Mouse (Mus musculus): ENCODE data around the gene Sox3. TPM values are rescaled to one million over a fixed set of nuclear protein-coding genes. Genes with fewer than 3 reads are reported as not detected.

Gene Sox3
- total and polyA plus RNA-seq, 3 experiments = not detected

DNA sequence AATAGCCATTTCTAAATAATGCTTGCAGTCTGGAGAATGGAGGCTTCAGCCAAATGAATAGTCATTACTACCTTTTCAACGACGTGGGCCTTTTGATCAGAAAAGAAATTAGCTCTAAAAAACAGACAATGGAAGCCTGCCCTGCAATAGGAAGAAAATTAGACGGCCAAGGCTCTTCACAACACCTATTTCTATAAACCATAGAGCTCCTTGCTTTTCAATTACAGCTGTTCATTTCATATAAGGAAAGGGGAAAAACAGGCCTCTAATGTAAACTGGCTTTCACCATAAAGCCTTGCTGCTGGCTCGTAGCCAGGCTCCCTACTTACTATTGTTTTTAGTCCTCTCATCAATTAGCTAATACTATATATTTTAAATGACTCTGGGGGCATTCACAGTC, 6.3 kb upstream of the Sox3 start:
- H3K79me2 ChIP-seq (replicated peaks; ENCODE audit: control insufficient read depth, extremely low read depth, insufficient read depth, poor library complexity, severe bottlenecking) = no peaks in the 10 kb centered on the region
- H3K36me3 ChIP-seq (replicated peaks in 1 of 2; ENCODE audit: control insufficient read depth in 1 of 2, insufficient read depth in 1 of 2, low read length in 1 of 2) = no peaks in the 10 kb centered on the region
- peaks cover 17% of the 10 kb centered on the region for H3K9me3 ChIP-seq (replicated peaks; ENCODE audit: low read length)
- no peak overlapping the region for H3K27ac ChIP-seq (ENCODE audit: insufficient read depth, low read depth)
- TF ChIP-seq JUN (IDR thresholded peaks at IDR 0.05; ENCODE audit: insufficient read depth, low read depth, low read length) = no peak
- TF ChIP-seq RAD21 (IDR thresholded peaks at IDR 0.05; ENCODE audit: low read depth, low read length) = no peak
- TF ChIP-seq ZNF384 (IDR thresholded peaks at IDR 0.05; ENCODE audit: low read depth, low read length) = no peak
- no peak for TF ChIP-seq MAZ (IDR thresholded peaks at IDR 0.05; ENCODE audit: low read depth, low read length)
- no peak for TF ChIP-seq UBTF (IDR thresholded peaks at IDR 0.05; ENCODE audit: low read depth, low read length)
- TF ChIP-seq JUND (conservative IDR thresholded peaks at IDR 0.05; ENCODE audit: low read depth, low read length) = no peak
- TF ChIP-seq MAX (IDR thresholded peaks at IDR 0.05; ENCODE audit: low read length) = no peak
- DNase-seq (ENCODE audit: extremely low read depth) = no peak
- no peaks in the 10 kb centered on the region for H3K4me1 ChIP-seq (ENCODE audit: control insufficient read depth in 1 of 2, insufficient read depth in 2 of 2)
- dilution Hi-C loops (cut with MboI; ENCODE audit: extremely low pct_ligation_motif_present, extremely low pct_unique_long_range_greater_than_20kb, low sequenced_read_pairs) = no loop called here
- H3K4me2 ChIP-seq (ENCODE audit: insufficient read depth, low read depth, poor library complexity, severe bottlenecking) = no peak overlapping the region
- H3K4me3 ChIP-seq (replicated peaks in 1 of 3; ENCODE audit: low read depth in 2 of 3, low read length in 2 of 3, poor library complexity in 1 of 3) = no peak overlapping the region
- in situ Hi-C loops (cut with MboI; ENCODE audit: low pct_ligation_motif_present, low pct_unique_long_range_greater_than_20kb, low sequenced_read_pairs) = no loop called here
- H3K9ac ChIP-seq (ENCODE audit: insufficient read depth, low read depth) = no peak overlapping the region
- H3K27me3 ChIP-seq (replicated peaks) = no peaks in the 10 kb centered on the region

DNA sequence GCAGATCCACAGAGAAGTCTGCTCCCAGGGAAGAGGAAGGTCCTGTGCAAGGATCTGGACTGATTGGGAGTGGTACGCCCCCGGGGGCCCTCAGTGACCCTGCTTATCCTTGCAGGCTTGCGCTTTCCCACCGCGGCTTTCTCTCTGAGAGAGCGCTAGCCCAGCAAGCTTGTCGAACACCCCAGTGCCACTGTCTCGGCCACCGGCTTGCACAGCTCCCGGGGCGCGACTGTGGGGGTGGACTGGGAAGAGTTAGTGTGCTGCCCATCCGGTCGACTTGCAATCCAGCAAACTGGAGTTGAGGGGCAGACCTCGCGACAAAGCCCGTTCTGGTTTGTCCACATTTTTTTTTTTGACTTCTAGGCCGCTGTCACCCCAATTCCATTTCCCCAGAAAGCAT, 5.4 kb upstream of the Sox3 start:
- H3K4me2 ChIP-seq (ENCODE audit: insufficient read depth, low read depth, poor library complexity, severe bottlenecking) = no peak overlapping the region
- in situ Hi-C loops (cut with MboI; ENCODE audit: low pct_ligation_motif_present, low pct_unique_long_range_greater_than_20kb, low sequenced_read_pairs) = no loop called here

DNA sequence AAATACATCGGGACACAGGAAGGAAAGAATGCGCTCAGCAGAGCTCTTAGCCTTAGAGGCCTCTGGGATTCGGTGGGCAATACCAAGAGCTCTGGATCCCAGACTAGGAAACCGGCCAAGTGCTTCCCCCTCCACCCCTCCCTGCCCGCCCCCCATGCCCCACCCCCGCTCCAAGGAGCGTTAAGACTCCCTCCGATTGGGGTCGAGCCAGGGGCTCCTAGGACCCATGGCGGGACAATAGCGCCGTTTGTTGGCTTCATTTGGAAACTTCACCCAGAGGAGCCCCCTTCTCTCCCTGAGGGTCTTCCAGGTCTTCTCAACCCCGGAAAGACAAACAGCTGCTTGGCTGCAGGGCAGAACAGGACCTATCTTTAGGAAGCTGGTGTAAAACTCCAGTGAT, 3.1 kb upstream of the Sox3 start:
- dilution Hi-C loops (cut with MboI; ENCODE audit: extremely low pct_ligation_motif_present, extremely low pct_unique_long_range_greater_than_20kb, low sequenced_read_pairs) (no loop called here), in situ Hi-C loops (cut with MboI; ENCODE audit: low pct_ligation_motif_present, low pct_unique_long_range_greater_than_20kb, low sequenced_read_pairs) (no loop called here)
- H3K27ac ChIP-seq (ENCODE audit: insufficient read depth, low read depth) = no peak overlapping the region

More for the DNA sequence above, 5.4 kb upstream of the Sox3 start:
- H3K4me3 ChIP-seq (replicated peaks in 1 of 3; ENCODE audit: low read depth in 2 of 3, low read length in 2 of 3, poor library complexity in 1 of 3) = no peak overlapping the region
- no peak overlapping the region for H3K27ac ChIP-seq (ENCODE audit: insufficient read depth, low read depth)
- dilution Hi-C loops (cut with MboI; ENCODE audit: extremely low pct_ligation_motif_present, extremely low pct_unique_long_range_greater_than_20kb, low sequenced_read_pairs) = no loop called here
- H3K4me1 ChIP-seq (ENCODE audit: control insufficient read depth in 1 of 2, insufficient read depth in 2 of 2) = no peaks in the 10 kb centered on the region
- no peaks in the 10 kb centered on the region for H3K36me3 ChIP-seq (replicated peaks in 1 of 2; ENCODE audit: control insufficient read depth in 1 of 2, insufficient read depth in 1 of 2, low read length in 1 of 2)
- peaks cover 23% of the 10 kb centered on the region for H3K9me3 ChIP-seq (replicated peaks; ENCODE audit: low read length)
- H3K79me2 ChIP-seq (replicated peaks; ENCODE audit: control insufficient read depth, extremely low read depth, insufficient read depth, poor library complexity, severe bottlenecking) = no peaks in the 10 kb centered on the region
- TF ChIP-seq SMC3 (IDR thresholded peaks at IDR 0.05; ENCODE audit: low read depth, low read length) (no peak), TBP (conservative IDR thresholded peaks at IDR 0.05; ENCODE audit: low read depth, low read length) (no peak), E2F4 (IDR thresholded peaks at IDR 0.05; ENCODE audit: insufficient replicate concordance, low read depth, low read length) (no peak), ZNF384 (IDR thresholded peaks at IDR 0.05; ENCODE audit: low read depth, low read length) (no peak), USF2 (conservative IDR thresholded peaks at IDR 0.05; ENCODE audit: low read depth, low read length) (no peak), CHD2 (IDR thresholded peaks at IDR 0.05; ENCODE audit: low read length) (no peak), NELFE (IDR thresholded peaks at IDR 0.05; ENCODE audit: low read depth, low read length) (no peak), ELF1 (IDR thresholded peaks at IDR 0.05; ENCODE audit: low read depth, low read length) (no peak), ETS1 (conservative IDR thresholded peaks at IDR 0.05; ENCODE audit: low read depth, low read length) (no peak), KAT2A (IDR thresholded peaks at IDR 0.05; ENCODE audit: insufficient replicate concordance, low read length) (no peak)
- H3K27me3 ChIP-seq (replicated peaks) = no peaks in the 10 kb centered on the region
- no peak overlapping the region for H3K9ac ChIP-seq (ENCODE audit: insufficient read depth, low read depth)
- no peak for DNase-seq (ENCODE audit: extremely low read depth)

More for the DNA sequence above, 3.1 kb upstream of the Sox3 start:
- Histone ChIP-seq H3K27me3 (replicated peaks) (no peaks in the 10 kb centered on the region), H3K36me3 (replicated peaks in 1 of 2; ENCODE audit: control insufficient read depth in 1 of 2, insufficient read depth in 1 of 2, low read length in 1 of 2) (no peaks in the 10 kb centered on the region), H3K9me3 (replicated peaks; ENCODE audit: low read length) (peaks cover 31% of the 10 kb centered on the region), H3K4me2 (ENCODE audit: insufficient read depth, low read depth, poor library complexity, severe bottlenecking) (no peak overlapping the region), H3K4me3 (replicated peaks in 1 of 3; ENCODE audit: low read depth in 2 of 3, low read length in 2 of 3, poor library complexity in 1 of 3) (no peak overlapping the region), H3K4me1 (ENCODE audit: control insufficient read depth in 1 of 2, insufficient read depth in 2 of 2) (no peaks in the 10 kb centered on the region), H3K79me2 (replicated peaks; ENCODE audit: control insufficient read depth, extremely low read depth, insufficient read depth, poor library complexity, severe bottlenecking) (no peaks in the 10 kb centered on the region), H3K9ac (ENCODE audit: insufficient read depth, low read depth) (no peak overlapping the region)
- DNase-seq (ENCODE audit: extremely low read depth) = no peak
- TF ChIP-seq CHD2 (IDR thresholded peaks at IDR 0.05; ENCODE audit: low read length) = no peak
- no peak for TF ChIP-seq PAX5 (IDR thresholded peaks at IDR 0.05; ENCODE audit: low read length)
- TF ChIP-seq NELFE (IDR thresholded peaks at IDR 0.05; ENCODE audit: low read depth, low read length) = no peak
- no peak for TF ChIP-seq HCFC1 (IDR thresholded peaks at IDR 0.05; ENCODE audit: low read depth, low read length)
- TF ChIP-seq JUN (IDR thresholded peaks at IDR 0.05; ENCODE audit: insufficient read depth, low read depth, low read length) = no peak
- TF ChIP-seq ZNF384 (IDR thresholded peaks at IDR 0.05; ENCODE audit: low read depth, low read length) = no peak
- no peak for TF ChIP-seq ZMIZ1 (IDR thresholded peaks at IDR 0.05; ENCODE audit: low read depth, low read length)
- no peak for TF ChIP-seq ELF1 (IDR thresholded peaks at IDR 0.05; ENCODE audit: low read depth, low read length)
- no peak for TF ChIP-seq POLR2A (IDR thresholded peaks at IDR 0.05; ENCODE audit: low read depth, low read length)
- TF ChIP-seq MYC (IDR thresholded peaks at IDR 0.05; ENCODE audit: low read depth, low read length) = no peak
- TF ChIP-seq CTCF (conservative IDR thresholded peaks at IDR 0.05 in 1 of 2, IDR thresholded peaks at IDR 0.05 in 1 of 2; ENCODE audit: low read depth in 2 of 2, low read length in 2 of 2) = no peak
- TF ChIP-seq CHD1 (IDR thresholded peaks at IDR 0.05; ENCODE audit: low read depth, low read length) = no peak
- TF ChIP-seq NRF1 (IDR thresholded peaks at IDR 0.05; ENCODE audit: low read depth, low read length) = no peak
- no peak for TF ChIP-seq MXI1 (IDR thresholded peaks at IDR 0.05; ENCODE audit: low read depth, low read length)
- TF ChIP-seq KAT2A (IDR thresholded peaks at IDR 0.05; ENCODE audit: insufficient replicate concordance, low read length) = no peak
- no peak for TF ChIP-seq BHLHE40 (IDR thresholded peaks at IDR 0.05; ENCODE audit: low read depth, low read length)

Measured in CH12.LX (cell line).